Mouse (Mus musculus): Measurements from ENCODE around the gene Lzic.

Lzic gene

GRCm38 (mm10) chr4:149527621-149528354 lies 42.8 kb downstream of the Lzic start:
- DNase-seq (ENCODE audit: low spot score), result no peak

DNA sequence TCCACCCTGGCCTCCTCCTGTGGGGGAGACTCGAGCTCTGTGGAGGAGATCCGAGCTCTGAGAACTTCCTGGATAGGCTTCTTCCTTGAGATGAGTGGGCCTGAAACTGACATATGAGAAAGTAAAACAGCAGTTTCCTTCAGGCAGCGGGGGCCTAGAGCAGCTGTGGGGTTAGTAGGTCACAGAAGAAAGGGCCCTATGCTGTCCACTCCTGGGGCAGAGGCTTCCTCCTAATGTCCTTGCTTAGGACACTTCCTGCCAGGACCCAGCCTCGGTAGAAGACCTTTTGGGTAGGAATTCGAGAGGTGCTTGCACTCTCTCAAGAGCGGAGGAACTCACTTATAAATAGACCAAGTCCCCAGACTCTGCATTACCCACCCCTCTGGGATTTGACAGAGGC lies 44.7 kb downstream of the Lzic start:
- no peak for DNase-seq (ENCODE audit: low spot score)

DNA sequence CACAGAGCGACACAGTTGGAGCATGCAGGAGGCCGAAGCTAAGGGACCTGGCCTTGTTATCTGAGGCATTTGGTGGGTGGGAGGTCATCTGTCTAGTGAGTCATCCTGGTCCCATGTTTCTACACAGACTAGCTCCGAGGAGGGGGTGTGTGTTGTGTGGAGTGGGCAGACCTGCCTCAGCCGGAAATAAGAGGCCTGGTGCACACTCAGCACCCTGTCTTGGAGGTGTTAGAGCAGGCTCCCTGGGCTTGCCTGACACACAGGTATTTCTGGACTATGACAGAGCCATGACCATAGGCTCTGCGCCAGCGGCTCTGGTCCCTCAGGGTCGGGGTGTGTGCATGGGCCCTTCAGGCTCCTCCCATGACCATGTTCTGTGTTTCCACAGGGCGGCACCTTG lies 54.4 kb downstream of the Lzic start:
- DNase-seq (ENCODE audit: low spot score), result no peak

- DNase-seq (ENCODE audit: low spot score), result no peak
These were observed 56.9 kb downstream of the Lzic start for GRCm38 (mm10) chr4:149541935-149542334.

- no peak for DNase-seq (ENCODE audit: low spot score)
These were observed 57.4 kb downstream of the Lzic start for GRCm38 (mm10) chr4:149542431-149542830.

DNA sequence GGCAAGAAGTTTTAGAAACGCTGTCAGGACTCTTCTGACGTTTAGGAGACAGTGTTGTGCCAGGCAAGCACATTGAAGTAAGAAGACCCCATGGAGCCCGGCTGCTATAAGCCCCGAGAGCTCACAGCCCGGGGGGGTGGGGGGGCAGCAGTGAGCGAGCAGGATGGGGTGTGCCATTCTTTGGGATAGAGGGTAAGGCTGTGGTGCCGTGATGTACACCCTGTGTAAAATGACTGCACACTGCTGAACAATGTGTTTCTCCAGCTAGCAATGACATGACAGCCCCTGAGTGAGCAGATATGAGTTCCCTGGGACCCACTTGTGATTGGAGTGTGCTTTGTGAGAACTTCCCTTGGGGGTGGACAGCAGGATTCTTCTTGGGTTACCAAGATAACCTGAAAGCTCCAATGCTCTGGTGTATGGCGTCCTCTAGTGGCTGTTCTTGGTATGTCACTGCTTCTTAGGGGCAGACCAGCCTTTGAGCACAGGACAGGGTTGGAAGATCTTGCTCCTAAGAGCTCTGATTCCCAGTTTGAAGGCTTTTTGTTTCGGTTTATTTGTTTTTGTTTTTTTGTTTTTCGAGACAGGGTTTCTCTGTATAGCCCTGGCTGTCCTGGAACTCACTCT lies 58.0 kb downstream of the Lzic start:
- peak; percentile 92 for DNase-seq (ENCODE audit: low spot score)

GRCm38 (mm10) chr4:149544892-149545291 lies 59.9 kb downstream of the Lzic start:
- DNase-seq (ENCODE audit: low spot score), result no peak
